Mouse (Mus musculus) lung, embryonic 15.5 days (tissue): Measurements from ENCODE around the gene Arhgap11a. TPM values are rescaled to one million over a fixed set of nuclear protein-coding genes. Genes with fewer than 3 reads are reported as not detected.

Experiments used
- ATAC-seq: fragments of 200-750 bp; cut with Nextera tagmentation; 2 replicates; pipeline ENCODE4 v1.8.0; 2017; ENCODE audit warnings: moderate number of reproducible peaks, borderline replicate concordance; ENCODE audit not compliant: low FRiP score, low TSS enrichment; ENCODE audit errors: extremely low read depth
- H3K27ac ChIP-seq: fragments of 300-500 bp; sonication (generic); 2 replicates; pipeline ENCODE4 v1.5.1; 2015; ENCODE audit warnings: moderate library complexity, mild to moderate bottlenecking, inconsistent platforms
- H3K27me3 ChIP-seq: fragments of 300-500 bp; sonication (generic); 2 replicates; pipeline ENCODE4 v1.6.1; 2015; ENCODE audit warnings: inconsistent platforms
- H3K36me3 ChIP-seq: fragments of 300-500 bp; sonication (generic); 2 replicates; pipeline ENCODE4 v1.6.1; 2015; ENCODE audit warnings: inconsistent platforms
- H3K4me1 ChIP-seq: fragments of 300-500 bp; sonication (generic); 2 replicates; pipeline ENCODE4 v1.6.1; 2015; ENCODE audit warnings: inconsistent platforms
- H3K4me2 ChIP-seq: fragments of 300-500 bp; sonication (generic); 2 replicates; pipeline ENCODE4 v1.6.1; 2015; ENCODE audit warnings: inconsistent platforms, mild to moderate bottlenecking, moderate library complexity
- H3K4me3 ChIP-seq: fragments of 300-500 bp; sonication (generic); 2 replicates; pipeline ENCODE4 v1.5.1; 2015; ENCODE audit warnings: mild to moderate bottlenecking, inconsistent platforms
- H3K9ac ChIP-seq: fragments of 300-500 bp; sonication (generic); 2 replicates; pipeline ENCODE4 v1.6.1; 2015; ENCODE audit warnings: inconsistent platforms
- H3K9me3 ChIP-seq: fragments of 300-500 bp; sonication (generic); 2 replicates; pipeline ENCODE4 v1.6.1; 2016; ENCODE audit warnings: inconsistent platforms
- WGBS: fragments of 180-500 bp; shearing (Covaris S2); methylation state at CpG from one replicate; pipeline ENCODE4 v1.1.7; 2015; 5-methylcytosine and 5-hydroxymethylcytosine counted together
- polyA plus RNA-seq: library from polyadenylated mRNA; unstranded; fragments of >200 nt; fragmentation: Nextera tagmentation; extraction: Ambion mirVana; gene quantifications from 2 replicates; pipeline ENCODE4 v1.2.1, GENCODE M21; 2015

Gene Arhgap11a
- polyA plus RNA-seq, 1 experiment from 2014 or later, result 30.3 TPM

DNA sequence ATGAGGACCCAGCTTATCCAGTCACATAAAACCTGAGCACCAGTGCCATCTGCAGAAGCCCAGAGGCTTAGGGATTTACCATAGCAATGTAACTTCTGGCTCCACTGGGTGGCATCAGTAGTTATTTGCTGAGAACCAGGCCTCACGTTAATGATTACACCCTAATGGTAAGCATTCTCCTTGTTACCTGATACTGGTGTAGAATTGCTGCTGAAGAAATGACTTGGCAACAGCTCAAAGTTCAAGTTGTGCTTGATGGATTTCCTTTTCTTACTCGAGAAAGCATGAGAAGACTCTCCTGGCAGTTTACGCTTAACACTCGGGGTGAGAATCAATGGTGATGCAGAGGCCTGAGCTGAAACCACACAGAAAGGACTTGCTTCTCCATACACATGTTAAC is 9.0 kb downstream of the Arhgap11a start:
- H3K4me2 ChIP-seq, result no peak overlapping the region
- H3K27me3 ChIP-seq, result no peaks in the 10 kb centered on the region
- ATAC-seq, result no peak; the same call in 1 of the 2 replicates
- 47% methylated on average over 4 of the region's 4 CpGs for WGBS
- H3K9me3 ChIP-seq, result no peaks in the 10 kb centered on the region
- H3K4me3 ChIP-seq, result no peak overlapping the region
- no peak overlapping the region for H3K27ac ChIP-seq
- H3K4me1 ChIP-seq, result 0 out of 2 replicates have a peak, but pooled peaks cover 1% of the 10 kb centered on the region
- H3K9ac ChIP-seq, result no peak overlapping the region
- peaks cover 68% of the 10 kb centered on the region for H3K36me3 ChIP-seq

DNA sequence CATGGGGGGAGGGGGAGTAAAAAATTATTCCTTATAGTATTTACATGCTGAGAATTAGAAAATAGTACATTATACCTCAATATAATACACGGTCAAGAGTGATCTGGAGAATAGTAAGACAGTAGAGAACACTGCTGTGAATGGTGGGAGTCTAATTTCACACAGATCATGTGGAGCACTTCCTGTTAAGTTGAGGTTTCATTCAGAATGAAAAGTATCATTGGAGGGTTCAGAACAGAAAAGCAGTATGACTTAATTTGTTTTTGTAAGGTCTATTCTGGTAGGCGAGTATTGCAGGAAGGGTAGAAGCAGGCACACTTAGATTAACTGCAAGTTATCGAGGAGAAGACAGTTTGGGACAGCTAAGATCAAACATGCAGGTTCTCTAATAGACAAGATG is 13.2 kb downstream of the Arhgap11a start:
- H3K36me3 ChIP-seq, result peaks cover 61% of the 10 kb centered on the region
- H3K27ac ChIP-seq, result no peak overlapping the region
- no peak overlapping the region for H3K4me2 ChIP-seq
- H3K4me1 ChIP-seq, result no peaks in the 10 kb centered on the region
- no peak overlapping the region for H3K9ac ChIP-seq
- 85% methylated on average over 3 of the region's 3 CpGs for WGBS
- no peaks in the 10 kb centered on the region for H3K27me3 ChIP-seq
- no peak overlapping the region for H3K4me3 ChIP-seq
- ATAC-seq, result no peak
- no peaks in the 10 kb centered on the region for H3K9me3 ChIP-seq

DNA sequence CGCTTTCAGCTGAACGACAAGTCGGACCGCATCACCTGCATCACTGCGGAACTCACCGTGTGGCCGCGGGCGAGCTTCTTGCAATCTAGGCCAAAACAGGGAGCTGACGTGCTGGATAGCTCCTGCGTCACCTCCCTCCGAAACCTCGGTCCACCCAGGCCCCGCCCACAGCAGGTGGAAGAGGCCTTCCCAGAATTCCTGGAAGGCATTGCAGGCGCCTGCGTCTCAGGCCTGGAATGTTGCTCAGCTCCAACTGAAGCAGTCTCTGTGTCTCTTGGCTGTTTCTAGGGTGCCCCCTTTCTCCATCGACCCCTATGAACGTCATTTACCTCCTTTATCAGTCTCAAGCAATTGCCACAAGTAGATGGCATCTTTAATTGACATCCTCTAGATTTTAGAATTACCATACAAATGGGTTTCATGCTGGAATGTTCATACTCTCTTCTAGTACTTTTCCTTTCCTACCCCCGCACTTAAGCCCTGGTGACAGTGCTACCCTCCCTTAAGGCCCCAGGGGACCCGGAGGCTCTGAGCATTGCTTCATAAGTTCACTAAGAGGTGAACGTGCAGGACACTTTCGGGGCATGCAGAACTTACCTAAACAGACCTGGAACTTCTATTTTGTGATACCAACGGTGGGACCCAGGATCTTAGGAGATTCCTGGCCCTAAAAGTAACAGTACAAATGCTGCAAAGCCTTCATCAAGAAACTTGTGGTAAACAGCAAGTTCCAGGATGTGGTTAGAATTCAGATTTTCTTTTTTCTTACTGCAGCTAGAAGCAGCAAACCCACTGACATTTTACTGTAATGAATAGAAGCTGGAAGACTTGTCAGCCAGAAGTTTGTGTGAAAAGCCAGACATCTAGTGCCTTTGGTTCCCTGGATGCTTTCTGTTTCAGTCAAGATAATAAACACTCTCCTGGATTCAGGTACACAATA is 19.2 kb downstream of the Arhgap11a start, which contains the start of gene Scg5:
Gene Scg5 (minus strand): TSS at position 179 of the 940 bp plus-strand sequence.
- Histone ChIP-seq H3K4me1 (0 out of 2 replicates have a peak, but pooled peaks cover 4% of the 10 kb centered on the region), H3K9ac (no peak within 1 kb of the TSS), H3K27ac (no peak within 1 kb of the TSS), H3K4me3 (no peak within 1 kb of the TSS), H3K36me3 (peaks cover 25% of the 10 kb centered on the region), H3K4me2 (peak within 1 kb of the TSS; percentile 47), H3K9me3 (no peaks in the 10 kb centered on the region), H3K27me3 (no peaks in the 10 kb centered on the region)
- peak; percentile 87 for ATAC-seq
- 10% methylated on average over 23 of the region's 23 CpGs for WGBS

DNA sequence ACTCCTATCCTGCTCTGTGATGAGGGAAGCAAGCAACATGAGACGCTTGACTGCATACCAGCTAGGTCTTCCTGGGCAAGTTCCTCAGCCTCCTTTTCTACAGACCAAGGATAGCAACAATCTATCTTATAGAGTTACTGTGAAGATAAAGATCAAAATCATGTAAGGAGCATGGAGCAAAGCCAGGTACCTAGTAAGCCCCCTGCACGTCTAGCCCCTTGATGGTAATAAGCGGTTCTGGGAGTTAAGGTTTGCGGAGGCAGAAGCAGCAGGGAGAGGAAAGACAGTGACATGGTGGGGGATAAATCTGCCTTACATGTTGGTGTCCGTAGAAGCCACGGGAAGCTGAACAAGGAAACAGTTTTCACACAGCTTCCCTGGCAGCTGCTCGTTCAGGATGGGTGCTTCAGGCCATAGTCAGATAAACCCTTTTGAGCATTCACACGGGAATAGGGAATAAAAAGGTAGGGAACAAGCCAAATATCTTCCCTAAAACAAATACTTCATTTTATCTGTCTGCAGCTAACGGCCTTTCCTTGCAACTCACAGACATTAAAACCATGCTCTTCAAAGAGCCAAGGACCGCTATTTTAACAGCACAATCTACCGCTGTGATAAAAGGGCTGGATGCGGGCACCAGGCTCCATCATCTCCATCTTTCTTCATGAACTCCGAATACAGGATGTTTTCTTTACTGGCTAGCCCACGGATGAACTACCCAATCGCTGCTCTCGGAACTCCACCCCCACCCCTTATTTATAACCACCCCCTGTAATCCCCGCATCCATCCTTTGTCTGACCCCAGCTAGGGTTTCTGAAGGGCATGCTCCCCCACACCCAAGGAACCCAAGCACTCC is 20.1 kb downstream of the Arhgap11a start:
- H3K4me3 ChIP-seq, result no peak overlapping the region
- WGBS, result 20% methylated on average over 17 of the region's 17 CpGs
- no peak overlapping the region for H3K9ac ChIP-seq
- no peak overlapping the region for H3K27ac ChIP-seq
- H3K9me3 ChIP-seq, result no peaks in the 10 kb centered on the region
- no peaks in the 10 kb centered on the region for H3K27me3 ChIP-seq
- 0 out of 2 replicates have a peak, but pooled peaks cover 4% of the 10 kb centered on the region for H3K4me1 ChIP-seq
- peak; percentile 53; the same call in 1 of the 2 replicates for ATAC-seq
- peaks cover 16% of the 10 kb centered on the region for H3K36me3 ChIP-seq
- H3K4me2 ChIP-seq, result peak overlapping the region; percentile 47

DNA sequence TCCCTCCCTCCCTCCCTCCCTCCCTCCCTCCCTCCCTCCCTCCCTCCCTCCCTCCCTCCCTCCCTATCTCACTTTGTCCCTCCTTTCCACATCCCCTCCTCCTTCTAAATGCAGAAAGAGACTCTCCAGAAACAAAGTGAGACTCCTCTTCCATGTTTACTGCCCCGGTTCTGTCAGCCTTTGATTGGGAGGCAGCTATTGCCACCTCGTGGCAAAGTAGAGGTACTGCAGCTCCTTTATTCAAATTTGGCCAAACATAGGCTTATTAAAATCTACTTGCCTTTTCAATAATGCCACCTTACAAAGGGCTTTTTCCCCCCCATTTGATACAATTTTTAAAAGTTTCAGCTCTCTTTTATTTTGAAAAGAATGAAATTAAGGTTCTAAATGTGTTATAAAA is 24.6 kb downstream of the Arhgap11a start:
- 0% methylated on average over 2 of the region's 2 CpGs for WGBS
- ATAC-seq, result no peak

DNA sequence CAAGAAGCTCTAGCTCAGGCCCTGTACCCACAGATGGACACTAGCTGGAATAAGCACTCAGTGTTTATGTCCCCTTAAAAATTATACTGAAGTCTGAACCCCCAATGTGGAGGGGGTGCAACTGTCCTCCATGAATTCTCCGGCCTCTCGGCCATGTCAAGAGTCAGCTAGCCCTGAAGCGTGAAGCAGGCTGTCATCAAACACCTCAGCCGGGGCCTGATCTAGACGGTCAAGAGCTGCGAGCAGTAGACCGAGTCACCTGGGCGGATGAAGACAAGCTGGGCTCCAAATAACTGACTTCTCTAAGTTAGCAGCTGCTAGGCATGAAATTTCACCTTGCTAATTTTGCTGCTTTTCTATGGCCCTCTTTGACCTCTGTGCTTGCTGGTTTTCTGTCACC is 26.1 kb downstream of the Arhgap11a start:
- Histone ChIP-seq H3K36me3 (no peaks in the 10 kb centered on the region), H3K4me1 (no peaks in the 10 kb centered on the region), H3K27ac (no peak overlapping the region), H3K27me3 (no peaks in the 10 kb centered on the region), H3K9me3 (no peaks in the 10 kb centered on the region), H3K4me2 (no peak overlapping the region), H3K4me3 (no peak overlapping the region), H3K9ac (no peak overlapping the region)
- no peak for ATAC-seq
- 86% methylated on average over 8 of the region's 8 CpGs for WGBS

More for the DNA sequence above, 24.6 kb downstream of the Arhgap11a start:
- H3K4me2 ChIP-seq, result no peak overlapping the region
- H3K4me1 ChIP-seq, result no peaks in the 10 kb centered on the region
- H3K36me3 ChIP-seq, result no peaks in the 10 kb centered on the region
- H3K4me3 ChIP-seq, result no peak overlapping the region
- no peak overlapping the region for H3K27ac ChIP-seq
- H3K27me3 ChIP-seq, result no peaks in the 10 kb centered on the region
- H3K9ac ChIP-seq, result no peak overlapping the region
- no peaks in the 10 kb centered on the region for H3K9me3 ChIP-seq

DNA sequence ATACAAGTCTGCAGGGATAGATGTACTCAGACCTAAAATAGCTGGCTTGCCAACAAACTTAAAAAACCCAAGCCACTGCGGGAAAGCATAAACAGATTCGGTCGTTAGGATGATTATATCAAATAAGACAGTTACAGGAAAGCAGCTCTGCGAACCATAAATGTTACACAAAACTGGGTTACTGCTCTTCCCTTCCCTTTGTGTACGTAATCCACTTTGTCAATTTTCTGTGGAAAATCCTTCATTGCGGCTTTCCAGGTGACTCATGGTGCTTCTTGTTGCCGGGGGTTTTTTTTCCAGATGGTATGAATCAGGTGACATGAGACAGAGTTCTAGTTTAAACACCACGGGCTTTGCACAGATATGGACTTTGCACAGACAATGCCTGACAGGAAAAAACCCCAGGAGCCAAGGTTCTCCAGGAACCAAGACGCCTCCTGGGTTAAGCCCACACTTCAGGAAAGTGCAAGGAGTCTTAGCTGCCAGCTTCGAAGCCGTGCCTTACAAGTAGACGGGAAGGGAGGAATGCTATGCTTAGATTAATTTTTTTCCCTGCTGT is 27.2 kb downstream of the Arhgap11a start:
- Histone ChIP-seq H3K27ac (no peak overlapping the region), H3K4me2 (no peak overlapping the region), H3K9me3 (no peaks in the 10 kb centered on the region), H3K9ac (no peak overlapping the region), H3K4me1 (no peaks in the 10 kb centered on the region), H3K27me3 (no peaks in the 10 kb centered on the region), H3K4me3 (no peak overlapping the region), H3K36me3 (no peaks in the 10 kb centered on the region)
- 45% methylated on average over 12 of the region's 12 CpGs for WGBS
- ATAC-seq, result no peak

DNA sequence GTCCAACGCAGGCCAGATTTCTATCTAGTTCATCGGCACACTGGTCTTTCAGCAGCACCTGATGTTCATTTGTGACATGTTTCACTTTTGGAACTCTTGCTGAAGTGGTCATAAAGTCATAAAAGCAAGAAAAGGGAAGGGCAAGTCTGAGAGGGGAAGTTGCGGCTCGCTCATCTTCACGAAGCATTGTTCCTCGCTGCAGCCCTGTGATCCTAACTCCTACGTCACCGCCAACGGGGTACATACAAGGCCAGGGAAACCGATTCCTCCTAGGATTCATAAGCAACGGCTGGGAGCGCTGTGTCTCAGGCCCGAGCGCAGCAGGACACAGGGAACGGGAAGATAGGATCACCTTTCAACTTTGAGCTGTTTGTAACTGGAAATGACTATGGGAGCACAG is 28.3 kb downstream of the Arhgap11a start:
- WGBS, result 86% methylated on average over 15 of the region's 15 CpGs
- Histone ChIP-seq H3K36me3 (no peaks in the 10 kb centered on the region), H3K4me2 (no peak overlapping the region), H3K4me1 (no peaks in the 10 kb centered on the region), H3K4me3 (no peak overlapping the region), H3K9me3 (no peaks in the 10 kb centered on the region), H3K27me3 (no peaks in the 10 kb centered on the region), H3K27ac (no peak overlapping the region), H3K9ac (no peak overlapping the region)
- no peak for ATAC-seq

DNA sequence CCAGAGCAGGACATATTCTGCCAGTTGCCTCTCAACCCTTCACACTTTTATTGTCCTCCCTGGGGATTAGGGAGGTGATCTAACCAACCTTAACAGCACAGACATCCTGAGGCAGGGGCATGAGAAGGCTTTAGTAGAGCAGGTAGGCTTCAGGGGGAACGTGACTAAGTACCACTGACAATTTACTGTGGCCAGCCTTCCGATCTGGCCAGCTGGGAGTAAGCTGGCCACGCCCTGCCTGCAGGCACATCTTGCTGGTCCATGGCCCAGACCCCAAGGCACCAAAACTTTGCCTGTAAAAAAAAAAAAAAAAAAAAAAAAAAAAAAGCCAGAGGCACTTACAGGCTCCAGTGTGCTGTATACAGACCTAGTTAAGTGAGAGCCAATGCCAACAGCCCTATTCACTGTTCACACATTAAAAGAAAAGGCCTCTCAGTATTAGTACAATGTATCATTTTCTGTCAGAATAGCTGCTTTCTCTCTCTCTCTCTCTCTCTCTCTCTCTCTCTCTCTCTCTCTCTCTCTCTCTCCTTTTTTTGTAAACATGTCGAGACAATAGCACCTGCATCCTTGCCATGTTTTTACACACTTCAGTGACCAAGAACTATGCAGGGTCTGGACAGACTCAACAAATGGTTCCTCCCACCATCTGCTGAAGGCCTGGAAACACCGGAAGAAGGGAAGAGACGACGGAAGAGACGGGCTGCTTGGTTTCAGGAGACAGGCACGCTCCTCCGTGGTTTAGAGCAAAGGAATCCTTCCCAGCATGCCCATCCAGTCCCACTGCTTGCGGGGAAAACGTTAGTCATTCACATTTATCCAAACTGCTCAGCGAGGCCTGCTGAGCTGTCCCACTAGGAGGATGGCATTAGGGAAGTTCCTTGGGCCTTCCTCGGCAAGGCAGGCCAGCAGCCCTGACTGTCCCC is 30.5 kb downstream of the Arhgap11a start:
- H3K4me1 ChIP-seq, result no peaks in the 10 kb centered on the region
- H3K9ac ChIP-seq, result no peak overlapping the region
- H3K9me3 ChIP-seq, result no peaks in the 10 kb centered on the region
- no peaks in the 10 kb centered on the region for H3K36me3 ChIP-seq
- no peak overlapping the region for H3K27ac ChIP-seq
- H3K4me2 ChIP-seq, result no peak overlapping the region
- H3K4me3 ChIP-seq, result no peak overlapping the region
- no peaks in the 10 kb centered on the region for H3K27me3 ChIP-seq
- WGBS, result 72% methylated on average over 14 of the region's 14 CpGs
- no peak for ATAC-seq

DNA sequence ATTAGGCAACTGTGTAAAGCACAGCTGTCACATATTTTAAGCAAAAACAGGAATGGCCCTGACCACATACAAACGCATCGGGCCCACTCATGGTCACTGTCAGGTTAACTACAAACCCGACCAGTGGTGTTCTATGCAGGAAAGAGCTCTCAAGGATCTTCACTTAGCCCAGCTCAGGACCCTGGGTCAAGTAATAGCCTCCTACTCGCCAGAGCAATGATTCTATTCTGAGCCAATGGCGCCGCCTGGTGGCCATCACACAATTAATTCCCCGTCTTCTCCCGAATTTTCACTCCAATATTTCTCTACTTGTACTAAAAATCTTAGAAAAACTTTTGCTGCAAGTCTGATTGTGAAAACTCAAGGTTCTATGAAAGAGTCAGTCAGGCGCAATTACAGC is 40.8 kb downstream of the Arhgap11a start:
- no peaks in the 10 kb centered on the region for H3K9me3 ChIP-seq
- H3K4me2 ChIP-seq, result no peak overlapping the region
- no peak overlapping the region for H3K9ac ChIP-seq
- no peaks in the 10 kb centered on the region for H3K27me3 ChIP-seq
- no peak for ATAC-seq
- H3K36me3 ChIP-seq, result no peaks in the 10 kb centered on the region
- H3K4me1 ChIP-seq, result no peaks in the 10 kb centered on the region
- H3K27ac ChIP-seq, result no peak overlapping the region
- WGBS, result 19% methylated on average over 9 of the region's 9 CpGs
- no peak overlapping the region for H3K4me3 ChIP-seq
